Mouse (Mus musculus) midbrain, embryonic 13.5 days (tissue): Measurements from ENCODE around the gene Bsn. TPM values are rescaled to one million over a fixed set of nuclear protein-coding genes. Genes with fewer than 3 reads are reported as not detected.

Source experiments
- ATAC-seq: fragments of 200-750 bp; cut with Nextera tagmentation; 2 replicates; pipeline ENCODE4 v1.8.0; 2017; ENCODE audit warnings: mild to moderate bottlenecking, moderate TSS enrichment, moderate library complexity
- H3K27ac ChIP-seq: fragments of 300-500 bp; sonication (generic); 2 replicates; pipeline ENCODE4 v1.5.1; 2015; ENCODE audit warnings: inconsistent platforms, mild to moderate bottlenecking, moderate library complexity
- H3K27me3 ChIP-seq: fragments of 300-500 bp; sonication (generic); 2 replicates; pipeline ENCODE4 v1.6.1; 2015; ENCODE audit warnings: mild to moderate bottlenecking, inconsistent platforms
- H3K36me3 ChIP-seq: fragments of 300-500 bp; sonication (generic); 2 replicates; pipeline ENCODE4 v1.6.1; 2015; ENCODE audit warnings: mild to moderate bottlenecking, inconsistent platforms
- H3K4me1 ChIP-seq: fragments of 300-500 bp; sonication (generic); replicated peaks from 2 replicates; pipeline ENCODE4 v1.6.1; 2015; ENCODE audit warnings: inconsistent platforms
- H3K4me2 ChIP-seq: fragments of 300-500 bp; sonication (generic); replicated peaks from 2 replicates; pipeline ENCODE4 v1.6.1; 2015; ENCODE audit warnings: moderate library complexity, mild to moderate bottlenecking, inconsistent platforms
- H3K4me3 ChIP-seq: fragments of 300-500 bp; sonication (generic); replicated peaks from 2 replicates; pipeline ENCODE4 v1.5.1; 2015; ENCODE audit warnings: mild to moderate bottlenecking, inconsistent platforms
- H3K9ac ChIP-seq: fragments of 300-500 bp; sonication (generic); replicated peaks from 2 replicates; pipeline ENCODE4 v1.6.1; 2015; ENCODE audit warnings: mild to moderate bottlenecking, inconsistent platforms
- H3K9me3 ChIP-seq: fragments of 300-500 bp; sonication (generic); 2 replicates; pipeline ENCODE4 v1.6.1; 2016; ENCODE audit warnings: mild to moderate bottlenecking, inconsistent platforms
- WGBS: fragments of 180-500 bp; shearing (Covaris S2); methylation state at CpG from one replicate; pipeline ENCODE4 v1.1.7; 2015; 5-methylcytosine and 5-hydroxymethylcytosine counted together
- polyA plus RNA-seq: library from polyadenylated mRNA; unstranded; fragments of >200 nt; fragmentation: Nextera tagmentation; extraction: Ambion mirVana; gene quantifications from 2 replicates; pipeline ENCODE4 v1.2.1, GENCODE M21; 2015

Gene Bsn
- polyA plus RNA-seq, 1 experiment from 2014 or later, result 8.0 TPM

DNA sequence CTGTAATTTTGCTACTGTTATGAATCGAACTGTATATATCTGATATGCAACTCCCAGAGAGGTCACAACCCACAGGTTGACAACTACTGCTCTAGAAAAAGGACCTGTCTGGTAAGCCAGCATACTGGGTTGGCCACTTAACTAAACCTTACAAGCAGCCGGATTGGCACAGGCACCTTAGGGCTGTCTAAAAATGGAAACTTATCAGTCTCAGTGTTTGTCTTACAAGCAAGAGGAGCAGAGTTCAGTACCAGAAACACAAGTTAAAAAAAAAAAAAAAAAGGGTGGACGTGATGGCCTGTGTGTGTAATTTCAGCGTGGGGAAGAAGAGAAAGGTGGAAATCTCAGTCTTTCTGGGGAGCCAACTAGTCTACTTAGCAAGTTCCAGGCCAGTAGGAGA lies 118.4 kb downstream of the Bsn start:
- 90% methylated on average over 4 of the region's 4 CpGs for WGBS
- peaks cover 28% of the 10 kb centered on the region for H3K36me3 ChIP-seq

GRCm38 (mm10) chr9:108069529-108069928 lies 120.7 kb downstream of the Bsn start:
- no peak for ATAC-seq
- no peak overlapping the region for H3K27ac ChIP-seq
- H3K4me3 ChIP-seq, result no peak overlapping the region
- H3K27me3 ChIP-seq, result no peaks in the 10 kb centered on the region
- H3K4me1 ChIP-seq, result peaks cover 8% of the 10 kb centered on the region; the same call in 1 of the 2 replicates
- H3K9ac ChIP-seq, result no peak overlapping the region
- peaks cover 44% of the 10 kb centered on the region for H3K36me3 ChIP-seq
- H3K9me3 ChIP-seq, result no peaks in the 10 kb centered on the region
- WGBS, result 88% methylated on average over 7 of the region's 7 CpGs
- no peak overlapping the region for H3K4me2 ChIP-seq

More for the DNA sequence above, 118.4 kb downstream of the Bsn start:
- Histone ChIP-seq H3K9me3 (no peaks in the 10 kb centered on the region), H3K4me3 (no peak overlapping the region), H3K27ac (no peak overlapping the region), H3K9ac (no peak overlapping the region), H3K4me1 (peaks cover 8% of the 10 kb centered on the region; the same call in 1 of the 2 replicates), H3K4me2 (no peak overlapping the region), H3K27me3 (no peaks in the 10 kb centered on the region)
- no peak for ATAC-seq

DNA sequence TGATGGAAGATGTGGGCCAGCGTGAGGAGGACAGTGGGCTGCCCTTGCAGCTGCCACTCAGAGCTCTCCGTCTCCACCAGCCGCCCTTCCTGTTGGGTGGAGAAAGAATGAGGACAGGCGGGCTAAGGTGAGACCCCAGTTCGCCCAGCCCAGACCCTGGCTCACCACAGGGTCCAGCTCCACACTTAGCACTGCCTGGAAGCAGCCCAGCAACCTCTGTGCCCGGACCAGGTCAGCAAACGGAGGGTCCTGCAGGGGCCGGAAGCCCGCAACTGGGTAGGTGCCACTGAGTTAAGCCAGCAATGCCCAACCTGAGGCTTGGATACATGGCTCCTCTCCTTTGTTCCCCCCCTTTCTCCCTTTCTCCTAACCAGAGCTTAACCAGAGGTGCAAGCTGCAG lies 121.2 kb downstream of the Bsn start:
- H3K4me3 ChIP-seq, result no peak overlapping the region
- peaks cover 49% of the 10 kb centered on the region for H3K36me3 ChIP-seq
- no peaks in the 10 kb centered on the region for H3K9me3 ChIP-seq
- H3K9ac ChIP-seq, result no peak overlapping the region
- ATAC-seq, result no peak
- H3K27ac ChIP-seq, result no peak overlapping the region
- no peaks in the 10 kb centered on the region for H3K27me3 ChIP-seq
- 88% methylated on average over 9 of the region's 9 CpGs for WGBS
- H3K4me2 ChIP-seq, result no peak overlapping the region
- H3K4me1 ChIP-seq, result peaks cover 8% of the 10 kb centered on the region; the same call in 1 of the 2 replicates

DNA sequence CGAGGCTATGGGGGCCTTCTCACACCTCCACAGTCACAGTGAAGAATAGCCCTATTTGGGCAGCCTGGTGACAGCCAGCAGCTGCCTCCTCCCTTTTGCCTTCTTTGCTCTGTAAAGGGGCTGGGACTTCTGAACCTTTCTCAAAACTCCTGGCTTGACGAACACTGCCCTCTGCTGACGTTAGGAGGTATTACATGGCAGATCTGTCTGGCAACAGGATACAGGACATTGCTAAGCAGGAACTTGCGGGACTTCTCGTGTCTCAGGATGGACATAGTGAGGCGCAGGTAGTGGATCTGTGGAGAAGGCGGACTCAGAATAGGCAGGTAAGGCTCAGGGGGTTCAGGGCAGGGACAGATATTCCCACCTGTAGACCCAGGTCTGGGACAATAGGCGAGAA lies 122.3 kb downstream of the Bsn start:
- Histone ChIP-seq H3K9me3 (no peaks in the 10 kb centered on the region), H3K4me1 (0 out of 2 replicates have a peak, but pooled peaks cover 2% of the 10 kb centered on the region), H3K27me3 (no peaks in the 10 kb centered on the region), H3K27ac (no peak overlapping the region), H3K4me2 (no peak overlapping the region), H3K9ac (no peak overlapping the region), H3K36me3 (peaks cover 60% of the 10 kb centered on the region), H3K4me3 (no peak overlapping the region)
- ATAC-seq, result peak; percentile 59
- WGBS, result 22% methylated on average over 8 of the region's 8 CpGs

- Histone ChIP-seq H3K27ac (no peak overlapping the region), H3K4me2 (no peak overlapping the region), H3K9ac (no peak overlapping the region), H3K9me3 (no peaks in the 10 kb centered on the region), H3K4me1 (0 out of 2 replicates have a peak, but pooled peaks cover 2% of the 10 kb centered on the region), H3K36me3 (peaks cover 67% of the 10 kb centered on the region), H3K27me3 (no peaks in the 10 kb centered on the region), H3K4me3 (no peak overlapping the region)
- WGBS, result 85% methylated on average over 7 of the region's 7 CpGs
- ATAC-seq, result no peak
Observed at GRCm38 (mm10) chr9:108067199-108067598, 123.0 kb downstream of the Bsn start.

- peaks cover 68% of the 10 kb centered on the region for H3K36me3 ChIP-seq
- no peak overlapping the region for H3K9ac ChIP-seq
- H3K4me1 ChIP-seq, result 0 out of 2 replicates have a peak, but pooled peaks cover 4% of the 10 kb centered on the region
- no peak overlapping the region for H3K4me3 ChIP-seq
- H3K27me3 ChIP-seq, result no peaks in the 10 kb centered on the region
- H3K4me2 ChIP-seq, result no peak overlapping the region
- H3K9me3 ChIP-seq, result no peaks in the 10 kb centered on the region
- ATAC-seq, result 0 out of 2 replicates have a peak, but pooled peaks have one; percentile 44
- H3K27ac ChIP-seq, result no peak overlapping the region
- 53% methylated on average over 5 of the region's 5 CpGs for WGBS
Observed at GRCm38 (mm10) chr9:108065491-108066011, 124.6 kb downstream of the Bsn start.

DNA sequence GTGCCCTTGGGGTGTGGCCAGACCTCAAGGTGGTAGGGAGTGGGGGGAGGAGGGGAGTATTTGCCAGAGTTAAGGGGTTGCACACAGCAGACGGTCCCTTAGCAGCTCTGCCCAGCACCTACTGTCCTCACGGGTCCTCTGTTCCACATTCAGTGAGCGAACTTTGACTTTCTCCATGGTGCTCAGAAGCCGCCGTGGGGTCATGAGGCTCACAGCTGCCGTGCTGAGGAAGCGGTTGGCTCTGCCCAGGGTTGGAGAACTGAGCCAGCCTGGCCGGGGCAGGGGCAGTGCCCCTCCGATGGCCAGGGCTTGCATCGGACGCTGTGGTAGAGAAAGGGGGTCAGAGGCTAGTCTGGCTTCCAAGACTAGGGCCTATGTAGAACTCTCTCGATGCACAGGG lies 126.8 kb downstream of the Bsn start:
- Histone ChIP-seq H3K27ac (no peak overlapping the region), H3K9ac (no peak overlapping the region), H3K36me3 (peaks cover 70% of the 10 kb centered on the region), H3K27me3 (no peaks in the 10 kb centered on the region), H3K9me3 (no peaks in the 10 kb centered on the region), H3K4me3 (no peak overlapping the region), H3K4me2 (no peak overlapping the region), H3K4me1 (0 out of 2 replicates have a peak, but pooled peaks cover 4% of the 10 kb centered on the region)
- no peak for ATAC-seq
- 89% methylated on average over 12 of the region's 12 CpGs for WGBS

- WGBS, result 83% methylated on average over 3 of the region's 3 CpGs
- H3K4me2 ChIP-seq, result no peak overlapping the region
Observed at GRCm38 (mm10) chr9:108062142-108062541, 128.0 kb downstream of the Bsn start.

DNA sequence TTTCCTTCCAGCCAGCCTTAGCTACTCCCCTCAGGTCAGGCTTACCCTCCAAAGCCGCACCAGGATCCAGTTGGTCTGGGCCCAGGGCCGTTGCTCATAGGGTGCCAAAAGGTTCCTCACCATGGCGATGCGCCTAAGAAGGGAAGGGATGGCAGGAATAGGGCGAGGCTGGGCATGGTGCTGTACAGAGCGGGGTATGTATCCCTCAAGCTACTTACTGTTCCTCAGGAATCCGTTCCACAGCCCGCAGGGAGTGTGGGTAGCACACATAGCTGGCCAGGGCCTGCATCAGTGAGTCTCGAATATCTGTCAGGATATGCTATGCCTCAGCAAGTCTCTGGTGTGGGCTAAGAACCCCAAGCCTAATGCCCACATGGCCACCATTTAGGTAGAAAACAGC lies 131.9 kb downstream of the Bsn start:
- H3K9me3 ChIP-seq, result no peaks in the 10 kb centered on the region
- no peaks in the 10 kb centered on the region for H3K27me3 ChIP-seq
- H3K4me3 ChIP-seq, result no peak overlapping the region
- H3K27ac ChIP-seq, result no peak overlapping the region
- 90% methylated on average over 9 of the region's 9 CpGs for WGBS
- H3K4me1 ChIP-seq, result peaks cover 5% of the 10 kb centered on the region; the same call in 1 of the 2 replicates
- H3K36me3 ChIP-seq, result peaks cover 91% of the 10 kb centered on the region
- H3K9ac ChIP-seq, result no peak overlapping the region
- ATAC-seq, result no peak
- no peak overlapping the region for H3K4me2 ChIP-seq

More at GRCm38 (mm10) chr9:108062142-108062541, 128.0 kb downstream of the Bsn start:
- Histone ChIP-seq H3K9me3 (no peaks in the 10 kb centered on the region), H3K9ac (no peak overlapping the region; the same call in 1 of the 2 replicates), H3K4me1 (0 out of 2 replicates have a peak, but pooled peaks cover 2% of the 10 kb centered on the region), H3K27me3 (no peaks in the 10 kb centered on the region), H3K4me3 (no peak overlapping the region), H3K27ac (no peak overlapping the region), H3K36me3 (peaks cover 82% of the 10 kb centered on the region)
- peak; percentile 22; the same call in 1 of the 2 replicates for ATAC-seq

DNA sequence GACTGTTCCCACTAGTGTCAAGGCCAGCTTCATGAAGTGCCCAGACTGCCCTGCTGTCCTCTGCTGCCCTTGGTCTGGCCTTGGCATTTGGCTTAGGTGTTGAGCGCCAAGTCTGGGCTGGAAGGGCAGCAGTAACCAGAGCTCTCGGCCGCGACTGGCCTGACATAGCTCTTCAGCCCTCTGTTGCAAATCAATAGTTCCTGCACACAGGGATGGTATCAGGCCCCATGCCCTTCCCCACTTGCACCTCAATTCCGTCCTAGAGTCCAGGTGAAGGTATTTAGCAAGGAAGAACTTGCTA lies 133.0 kb downstream of the Bsn start:
- H3K36me3 ChIP-seq, result peaks cover 80% of the 10 kb centered on the region
- peaks cover 14% of the 10 kb centered on the region for H3K4me1 ChIP-seq
- H3K9me3 ChIP-seq, result no peaks in the 10 kb centered on the region
- 91% methylated on average over 5 of the region's 5 CpGs for WGBS
- H3K9ac ChIP-seq, result no peak overlapping the region
- no peak overlapping the region for H3K4me2 ChIP-seq
- no peak overlapping the region for H3K27ac ChIP-seq
- ATAC-seq, result no peak
- no peaks in the 10 kb centered on the region for H3K27me3 ChIP-seq
- no peak overlapping the region for H3K4me3 ChIP-seq

DNA sequence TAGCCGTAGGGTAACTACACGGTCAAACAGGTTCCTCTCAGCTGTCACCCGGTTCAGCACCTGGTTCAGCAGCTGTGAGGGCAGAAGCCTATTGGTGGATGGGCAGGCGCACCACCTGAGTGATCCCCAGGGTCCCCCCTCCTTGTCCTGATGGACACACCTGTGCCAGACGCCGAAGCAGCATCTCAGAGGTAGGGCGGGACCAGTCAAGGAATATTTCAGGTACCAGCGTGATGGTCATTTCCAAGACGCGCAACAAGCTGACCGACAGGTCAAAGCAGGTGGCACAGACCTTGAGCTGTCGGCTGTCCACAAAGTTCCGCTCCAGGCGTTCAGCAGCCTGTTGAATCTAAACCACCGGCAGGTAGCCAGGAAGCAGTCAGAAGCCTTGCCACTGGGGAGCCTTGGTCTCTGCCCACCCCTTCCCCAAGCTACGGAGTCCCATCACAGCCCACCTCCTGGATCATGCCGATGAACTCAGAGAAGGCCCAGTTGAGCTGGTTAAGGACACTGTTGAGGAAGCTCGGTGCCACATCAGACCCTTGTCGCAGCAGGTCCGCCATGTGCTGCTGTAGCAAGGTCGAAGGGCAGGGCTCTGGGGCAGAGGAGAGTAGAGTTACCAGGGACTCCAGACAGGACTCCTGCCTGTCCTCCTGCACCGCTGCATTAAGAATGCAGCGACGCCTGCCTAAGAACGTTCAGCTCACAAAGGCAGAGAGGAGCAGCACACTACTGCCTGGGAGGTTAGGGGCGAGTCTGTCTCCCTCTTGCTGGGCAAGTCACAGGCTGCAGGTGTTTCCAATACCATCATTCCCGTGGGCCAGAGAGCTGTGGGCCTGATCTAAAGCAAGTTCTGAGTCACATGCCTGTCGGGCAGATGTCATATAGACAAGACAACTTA lies 133.6 kb downstream of the Bsn start:
- 80% methylated on average over 28 of the region's 28 CpGs for WGBS
- ATAC-seq, result no peak
- peaks cover 80% of the 10 kb centered on the region for H3K36me3 ChIP-seq

DNA sequence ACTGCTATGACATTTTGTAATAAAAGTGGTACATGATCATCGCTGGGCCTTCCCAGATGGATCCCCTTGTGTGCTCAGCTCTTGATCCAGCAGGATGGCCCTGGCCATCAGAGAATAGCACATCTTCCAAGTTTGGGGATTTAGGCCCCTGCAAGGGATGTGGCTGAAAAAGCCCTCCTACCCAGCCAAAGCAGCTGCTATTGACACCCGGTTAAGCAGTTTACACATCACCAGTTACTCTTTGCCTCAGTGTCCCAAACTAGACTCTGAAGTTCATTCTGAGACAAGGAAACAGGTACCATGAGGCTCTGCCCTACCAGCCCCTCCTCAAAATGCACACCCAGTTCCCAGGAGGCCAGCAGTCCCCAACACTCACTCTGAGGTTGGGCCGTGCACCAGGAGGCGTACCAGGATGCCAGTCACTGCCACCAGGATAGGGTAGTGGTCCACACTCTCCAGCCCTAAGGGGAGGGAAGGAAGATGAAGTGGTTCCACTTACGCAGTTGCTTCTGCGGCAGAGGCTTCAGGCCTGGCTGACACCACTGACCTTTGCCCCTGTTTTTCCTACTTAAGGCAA lies 134.4 kb downstream of the Bsn start:
- Histone ChIP-seq H3K4me2 (no peak overlapping the region), H3K9me3 (no peaks in the 10 kb centered on the region), H3K27ac (no peak overlapping the region), H3K36me3 (peaks cover 85% of the 10 kb centered on the region), H3K4me1 (peaks cover 12% of the 10 kb centered on the region), H3K4me3 (no peak overlapping the region), H3K9ac (no peak overlapping the region), H3K27me3 (no peaks in the 10 kb centered on the region)
- 91% methylated on average over 6 of the region's 6 CpGs for WGBS
- no peak for ATAC-seq

More for the DNA sequence above, 133.6 kb downstream of the Bsn start:
- H3K9ac ChIP-seq, result no peak overlapping the region
- peaks cover 12% of the 10 kb centered on the region for H3K4me1 ChIP-seq
- H3K9me3 ChIP-seq, result no peaks in the 10 kb centered on the region
- no peaks in the 10 kb centered on the region for H3K27me3 ChIP-seq
- no peak overlapping the region for H3K27ac ChIP-seq
- no peak overlapping the region for H3K4me2 ChIP-seq
- no peak overlapping the region for H3K4me3 ChIP-seq
